Mouse (Mus musculus) A20 (cell line): ENCODE results near the gene H6pd.
A peak's percentile ranks its signal among the peaks of the same experiment; 100 is the strongest.

Source experiments
- DNase-seq: peaks from one replicate; pipeline ENCODE4 v3.0.0-alpha.2; 2011; ENCODE audit warnings: low read depth, low spot score

Gene H6pd

GRCm38 (mm10) chr4:149999510-149999900, 9.3 kb downstream of the H6pd start:
- DNase-seq = no peak

- no peak for DNase-seq
These were observed 9.9 kb downstream of the H6pd start for GRCm38 (mm10) chr4:149998786-149999509.

- DNase-seq = no peak
These were observed 10.8 kb downstream of the H6pd start for GRCm38 (mm10) chr4:149997999-149998398.

DNA sequence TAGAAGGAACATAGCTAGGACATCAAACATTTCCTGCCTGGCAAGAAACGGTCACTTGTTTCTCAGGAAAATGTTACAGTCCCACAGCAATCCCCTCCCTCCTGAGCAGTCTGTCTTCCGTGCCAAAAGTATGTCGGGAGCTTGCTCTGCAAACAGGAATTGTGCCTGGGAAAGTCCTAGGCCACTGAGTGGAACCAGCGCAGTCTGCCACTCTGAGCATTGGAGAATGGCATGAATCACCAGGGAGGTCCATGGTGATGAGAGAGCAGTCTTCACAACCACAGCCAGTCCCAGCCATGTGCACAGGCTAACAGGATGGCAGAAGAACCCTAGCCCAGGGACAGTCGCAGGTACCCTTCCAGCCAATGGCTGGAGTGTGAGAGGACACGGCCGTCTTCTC, 12.4 kb downstream of the H6pd start:
- DNase-seq = no peak

- DNase-seq = no peak
These were observed 12.9 kb downstream of the H6pd start for GRCm38 (mm10) chr4:149995911-149996310.

GRCm38 (mm10) chr4:149994218-149994617, 14.6 kb downstream of the H6pd start:
- no peak for DNase-seq

- no peak for DNase-seq
These were observed 16.2 kb downstream of the H6pd start for GRCm38 (mm10) chr4:149992670-149993032.

- DNase-seq = no peak
These were observed 16.8 kb downstream of the H6pd start for GRCm38 (mm10) chr4:149991755-149992669.

DNA sequence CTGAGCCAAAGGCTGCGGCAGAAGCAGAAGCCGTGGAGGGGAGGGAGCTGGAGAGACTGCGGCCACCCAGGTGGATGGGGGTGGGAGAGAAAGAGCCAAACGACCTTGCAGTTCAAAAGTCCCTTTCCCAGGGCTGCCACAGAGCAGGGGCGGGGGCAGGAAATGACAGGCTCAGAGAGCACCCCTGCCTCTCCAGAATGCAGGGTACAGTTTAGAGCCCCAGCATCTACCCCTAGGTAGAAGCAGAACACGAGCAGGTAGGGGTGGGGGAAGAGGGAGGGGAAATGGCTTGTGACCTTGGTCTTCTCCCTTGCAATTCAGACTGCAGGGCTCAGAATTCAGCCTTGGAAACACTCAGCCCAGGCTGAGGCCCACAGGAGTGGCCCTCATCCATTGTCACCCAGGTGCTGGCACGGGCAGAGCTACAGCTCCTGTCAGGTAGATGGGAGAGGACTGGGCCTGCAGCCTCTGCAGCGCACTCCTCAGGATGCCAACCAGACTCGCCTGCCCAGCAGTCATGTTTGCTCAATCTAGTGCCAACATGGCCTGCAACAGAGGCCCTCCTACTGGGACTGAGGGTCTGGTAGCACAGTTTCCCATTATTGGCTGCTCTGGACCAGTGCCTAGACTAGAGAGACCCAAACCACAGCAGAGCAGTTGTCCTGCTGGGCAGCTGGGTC, 17.7 kb downstream of the H6pd start:
- DNase-seq = no peak

DNA sequence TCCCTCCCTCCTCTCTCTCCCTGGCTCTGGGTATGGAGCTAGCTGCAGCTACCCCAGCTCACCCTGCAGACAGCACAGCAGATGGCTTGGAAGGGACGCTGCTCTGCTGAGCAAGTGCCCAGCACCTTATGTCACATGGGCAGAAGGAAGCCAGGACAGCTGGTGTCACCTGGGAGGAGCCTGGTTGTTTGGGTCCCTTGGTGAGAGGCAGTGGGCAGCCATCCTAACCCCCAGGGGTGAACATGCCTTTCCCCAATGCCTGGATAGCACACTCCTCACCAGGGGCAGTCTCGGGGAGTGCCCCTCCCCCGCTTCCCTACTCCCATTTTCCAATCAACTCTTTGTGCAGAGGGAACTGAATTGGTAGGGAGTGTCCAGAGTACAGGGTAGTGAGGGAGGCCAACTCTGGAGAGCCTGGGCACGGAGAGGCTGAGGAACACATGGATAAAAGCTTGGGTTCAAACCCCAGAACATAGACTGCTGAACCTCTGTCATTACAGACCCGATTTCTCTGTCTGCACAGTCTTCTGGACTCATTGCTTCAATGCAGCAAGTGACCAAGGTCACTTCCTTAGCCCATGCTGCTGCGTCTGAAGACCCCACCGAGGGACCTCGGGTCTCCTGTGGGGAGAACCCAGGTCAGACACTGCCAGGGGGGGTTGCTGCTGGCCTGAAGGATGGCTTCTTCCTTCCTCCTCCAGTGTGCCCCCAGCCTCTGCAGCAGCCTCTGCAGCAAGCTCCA, 18.4 kb downstream of the H6pd start:
- no peak for DNase-seq

DNA sequence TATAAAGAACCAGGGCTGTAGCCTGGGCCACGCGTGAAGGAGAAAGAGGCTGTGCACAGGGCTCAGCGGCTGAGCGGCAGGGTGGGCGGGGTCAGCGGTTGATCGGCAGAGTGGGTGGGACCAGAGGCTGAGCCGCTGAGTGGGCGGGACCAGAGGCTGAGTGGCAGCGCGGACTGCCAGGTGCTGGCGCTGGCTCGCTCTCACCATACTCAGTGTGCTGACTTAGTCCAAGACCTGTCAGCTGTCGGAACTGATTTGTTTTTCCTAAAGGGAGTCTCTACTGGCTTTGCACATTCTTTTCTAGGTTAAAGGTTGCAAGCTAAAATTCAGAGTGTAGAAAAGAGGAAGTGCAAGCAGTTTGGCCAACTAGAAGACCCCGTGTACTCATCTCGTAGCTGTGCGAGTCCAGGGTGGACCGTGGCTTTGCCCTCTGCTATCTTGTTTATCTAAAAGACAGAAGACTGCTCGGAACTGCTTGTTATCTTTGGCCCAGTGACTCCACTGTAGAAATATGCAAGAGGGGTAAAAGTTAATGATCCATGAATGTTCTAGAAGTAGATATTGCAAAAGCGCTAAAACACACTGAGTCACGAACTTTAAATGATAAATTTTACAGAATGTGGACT, 19.8 kb downstream of the H6pd start:
- DNase-seq = peak; percentile 93

DNA sequence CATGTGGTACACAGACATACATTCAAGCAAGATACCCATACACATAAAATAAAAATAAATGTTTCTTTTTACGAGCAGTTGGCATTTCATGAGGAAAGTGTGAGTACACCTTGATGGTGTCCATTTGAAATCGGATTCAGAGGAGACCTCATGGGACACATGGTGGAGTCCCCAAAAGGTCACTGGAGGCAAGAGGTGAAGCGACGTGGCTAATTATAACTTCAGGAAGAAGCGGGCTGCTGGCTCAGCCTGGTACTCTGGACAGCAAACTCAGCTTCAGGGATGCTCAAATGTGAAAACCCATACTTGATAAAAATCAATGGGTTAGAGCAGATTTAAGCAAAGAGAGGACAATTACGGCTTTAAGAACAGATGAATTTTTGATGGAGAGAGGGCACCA, 20.5 kb downstream of the H6pd start:
- DNase-seq = no peak

- DNase-seq = peak; percentile 17
These were observed 22.0 kb downstream of the H6pd start for GRCm38 (mm10) chr4:149986671-149987417.

DNA sequence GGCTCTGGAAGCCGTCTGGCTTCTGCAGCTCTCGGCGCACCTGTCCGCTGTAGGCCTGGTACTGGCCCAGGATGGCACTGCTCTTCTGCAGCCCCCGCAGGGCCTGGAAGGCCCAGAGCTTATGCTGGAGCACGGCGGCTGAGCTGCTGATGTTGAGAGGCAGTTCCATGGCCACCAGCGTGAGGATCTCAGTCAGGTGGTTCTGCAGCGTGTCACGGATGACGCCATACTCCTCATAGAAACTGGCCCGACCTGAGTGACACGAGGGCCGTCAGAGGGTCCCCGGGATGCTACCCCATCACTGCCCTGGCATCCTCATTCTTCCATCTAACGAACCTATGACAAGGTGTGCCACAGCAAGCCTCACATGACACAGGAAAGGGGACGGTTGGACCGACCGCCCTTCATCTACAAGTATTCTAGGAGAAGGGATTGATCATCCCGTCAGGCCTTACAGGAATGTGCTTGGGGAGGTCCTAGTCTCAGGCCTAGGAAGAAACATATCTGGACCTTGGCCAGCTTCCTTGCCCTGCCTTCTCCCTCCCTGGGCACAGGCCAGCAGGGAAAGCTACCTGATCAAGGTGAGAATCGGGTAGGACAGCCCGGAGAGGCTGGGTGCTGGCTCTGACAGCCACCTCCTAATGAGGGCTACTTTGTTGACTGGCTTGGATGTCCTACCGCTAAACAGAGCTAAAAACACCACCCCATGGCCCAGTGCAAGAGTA, 24.7 kb downstream of the H6pd start:
- DNase-seq = no peak

- DNase-seq = no peak
These were observed 26.7 kb downstream of the H6pd start for GRCm38 (mm10) chr4:149982154-149982553.

DNA sequence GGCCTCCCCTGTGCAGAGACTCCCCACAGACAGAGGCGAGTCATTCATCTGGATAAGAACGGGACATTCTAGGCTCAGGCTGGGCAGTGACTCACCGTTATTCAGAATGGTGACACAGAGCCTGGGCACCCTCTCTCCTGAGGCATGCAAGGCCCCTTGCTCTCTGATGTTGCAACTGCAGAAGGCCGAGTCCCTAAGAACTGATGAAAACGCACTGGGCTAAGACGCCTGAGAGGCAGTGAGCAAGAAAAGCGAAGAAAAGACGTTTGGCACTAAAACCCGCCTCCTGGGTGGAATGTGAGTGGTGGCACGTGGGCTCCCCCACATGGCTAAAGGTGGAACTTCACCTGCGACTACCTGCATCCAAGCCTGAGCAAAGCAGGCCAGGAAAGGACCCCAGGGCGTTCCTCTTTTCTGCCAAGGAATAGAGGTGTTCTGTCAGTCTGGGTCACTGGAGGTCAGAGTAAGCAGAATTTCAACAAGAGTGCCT, 29.0 kb downstream of the H6pd start:
- peak; percentile 75 for DNase-seq

DNA sequence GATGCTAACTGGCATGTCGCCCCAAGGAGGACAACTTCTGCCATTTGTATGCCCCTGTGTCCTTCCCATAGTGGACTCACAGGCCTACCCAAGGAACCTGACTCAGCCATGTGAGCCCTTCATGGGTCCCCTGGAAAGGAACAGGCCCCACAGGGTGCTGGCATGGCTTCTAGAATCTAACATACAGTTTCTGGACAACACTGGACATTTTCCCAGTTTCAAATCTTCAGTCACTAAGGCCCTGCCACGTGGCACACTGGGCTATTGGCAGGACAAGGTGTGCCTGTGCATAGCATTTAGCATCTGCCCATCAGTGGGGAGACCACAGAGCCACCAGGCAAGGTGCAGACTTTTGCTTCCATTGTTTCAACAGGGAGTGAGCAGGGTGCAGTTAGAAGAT, 30.0 kb downstream of the H6pd start:
- no peak for DNase-seq

- DNase-seq = no peak
These were observed 30.9 kb downstream of the H6pd start for GRCm38 (mm10) chr4:149977801-149978544.

DNA sequence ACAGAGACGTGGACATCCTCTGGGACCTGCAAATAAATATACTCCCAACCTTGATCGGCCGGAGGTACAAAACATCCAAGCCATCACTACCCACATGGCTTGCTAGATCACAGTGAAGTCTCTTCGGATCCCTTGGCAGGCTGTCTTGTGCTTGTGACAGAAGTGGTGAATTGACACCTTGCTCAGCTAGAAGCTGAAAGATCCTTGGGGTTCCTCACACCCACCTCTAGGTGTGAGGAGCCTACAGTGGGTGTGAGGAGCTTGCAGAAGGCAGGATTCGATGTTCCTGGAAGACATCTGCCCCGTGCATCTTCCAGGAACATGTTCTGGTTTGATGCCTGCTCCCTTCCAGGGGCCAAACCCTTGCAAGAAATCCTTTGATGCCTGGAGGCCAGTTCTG, 31.6 kb downstream of the H6pd start:
- no peak for DNase-seq
